Mouse (Mus musculus) thymus, postnatal 36 days (tissue): ENCODE measurements around the gene D13Ertd608e.
"Not testable (repeated sequence)": the region's sequence is repeated elsewhere in the genome, so short reads cannot be mapped to it uniquely, and the experiment has no call there.

Experiments used
- DNase-seq, 2 experiments: peaks; one replicate each; pipeline ENCODE4 v3.0.0; 2022; ENCODE audit warnings: mixed read lengths in 2 of 2

D13Ertd608e gene

GRCm38 (mm10) chr13:119835320-119836056, at the start of gene D13Ertd608e:
Gene D13Ertd608e (plus strand): TSS chr13:119836006.
- peak; percentile 45 to 51 for DNase-seq

GRCm38 (mm10) chr13:119789851-119790717, 45.7 kb upstream of the D13Ertd608e start:
- peak; percentile 47 to 67 for DNase-seq

- peak; percentile 90 to 95 for DNase-seq
These were observed 44.8 kb upstream of the D13Ertd608e start, which contains the start of gene Zfp131 for GRCm38 (mm10) chr13:119790761-119791579. Gene Zfp131 (minus strand): TSS chr13:119790889.

GRCm38 (mm10) chr13:119791580-119792135, 44.1 kb upstream of the D13Ertd608e start:
- DNase-seq = no peak

- DNase-seq = no peak
These were observed 42.9 kb upstream of the D13Ertd608e start for GRCm38 (mm10) chr13:119792791-119793404.

- DNase-seq = no peak
These were observed 38.1 kb upstream of the D13Ertd608e start for GRCm38 (mm10) chr13:119797656-119798055.

- DNase-seq = no peak
These were observed 26.9 kb upstream of the D13Ertd608e start for GRCm38 (mm10) chr13:119808937-119809336.

- no peak for DNase-seq
These were observed 25.8 kb upstream of the D13Ertd608e start for GRCm38 (mm10) chr13:119810031-119810430.

- no peak for DNase-seq
These were observed 19.0 kb upstream of the D13Ertd608e start for GRCm38 (mm10) chr13:119816798-119817197.

GRCm38 (mm10) chr13:119817579-119818206, 18.1 kb upstream of the D13Ertd608e start:
- no peak for DNase-seq

- DNase-seq = not testable (repeated sequence)
These were observed 5.7 kb upstream of the D13Ertd608e start, which contains the start of gene AF067063 for GRCm38 (mm10) chr13:119830116-119830515. Gene AF067063 (minus strand): TSS chr13:119830216.

- peak in 1 of 2 experiments; percentile 2 for DNase-seq
These were observed 562 bp downstream of the D13Ertd608e start for GRCm38 (mm10) chr13:119836324-119836811.

- peak; percentile 28 to 37 for DNase-seq
These were observed 2.0 kb downstream of the D13Ertd608e start for GRCm38 (mm10) chr13:119837719-119838337.

GRCm38 (mm10) chr13:119839982-119840381, 4.2 kb downstream of the D13Ertd608e start:
- DNase-seq = not testable (repeated sequence)

GRCm38 (mm10) chr13:119862399-119862798, 26.6 kb downstream of the D13Ertd608e start:
- DNase-seq = not testable (repeated sequence)

GRCm38 (mm10) chr13:119864395-119864999, 28.7 kb downstream of the D13Ertd608e start:
- DNase-seq = not testable (repeated sequence)

GRCm38 (mm10) chr13:119886896-119887295, 51.1 kb downstream of the D13Ertd608e start:
- not testable (repeated sequence) for DNase-seq

- not testable (repeated sequence) for DNase-seq
These were observed 58.9 kb downstream of the D13Ertd608e start, which contains the start of gene Tcstv1 for GRCm38 (mm10) chr13:119894685-119895084. Gene Tcstv1 (minus strand): TSS chr13:119894785.
